Mouse (Mus musculus): ENCODE results near the gene Sirt4. TPM values are rescaled to one million over a fixed set of nuclear protein-coding genes. Genes with fewer than 3 reads are reported as not detected.
"Not testable (repeated sequence)": the region's sequence is repeated elsewhere in the genome, so short reads cannot be mapped to it uniquely, and the experiment has no call there.

Gene Sirt4
- polyA plus RNA-seq, 1 experiment from 2014 or later: 14.7 TPM

GRCm38 (mm10) chr5:115505617-115506016, 21.1 kb upstream of the Sirt4 start:
- 77% methylated on average over 4 of the region's 4 CpGs for WGBS
- not testable (repeated sequence) for ATAC-seq (ENCODE audit: insufficient number of reproducible peaks, low FRiP score); H3K36me3 ChIP-seq; H3K4me2 ChIP-seq; H3K27ac ChIP-seq (ENCODE audit: poor library complexity, severe bottlenecking); H3K4me3 ChIP-seq; H3K27me3 ChIP-seq (replicated peaks); H3K9me3 ChIP-seq (replicated peaks); H3K9ac ChIP-seq
- H3K4me1 ChIP-seq (replicated peaks): peaks cover 36% of the 10 kb centered on the region

GRCm38 (mm10) chr5:115503035-115503434, 18.5 kb upstream of the Sirt4 start:
- WGBS: 54% methylated on average over 12 of the region's 12 CpGs
- no peak overlapping the region for H3K4me3 ChIP-seq
- no peaks in the 10 kb centered on the region for H3K27me3 ChIP-seq (replicated peaks)
- ATAC-seq (ENCODE audit: insufficient number of reproducible peaks, low FRiP score): no peak
- H3K4me2 ChIP-seq: no peak overlapping the region
- H3K27ac ChIP-seq (ENCODE audit: poor library complexity, severe bottlenecking): no peak overlapping the region
- H3K9ac ChIP-seq: no peak overlapping the region
- no peaks in the 10 kb centered on the region for H3K9me3 ChIP-seq (replicated peaks)
- peaks cover 10% of the 10 kb centered on the region for H3K4me1 ChIP-seq (replicated peaks)
- no peaks in the 10 kb centered on the region for H3K36me3 ChIP-seq

- 78% methylated on average over 12 of the region's 12 CpGs for WGBS
- no peak for ATAC-seq (ENCODE audit: insufficient number of reproducible peaks, low FRiP score)
- no peaks in the 10 kb centered on the region for H3K27me3 ChIP-seq (replicated peaks)
- no peak overlapping the region for H3K4me2 ChIP-seq
- H3K4me1 ChIP-seq (replicated peaks): no peaks in the 10 kb centered on the region
- no peaks in the 10 kb centered on the region for H3K9me3 ChIP-seq (replicated peaks)
- no peak overlapping the region for H3K4me3 ChIP-seq
- H3K27ac ChIP-seq (ENCODE audit: poor library complexity, severe bottlenecking): no peak overlapping the region
- H3K36me3 ChIP-seq: no peaks in the 10 kb centered on the region
- no peak overlapping the region for H3K9ac ChIP-seq
Observed at GRCm38 (mm10) chr5:115500383-115500935, 15.9 kb upstream of the Sirt4 start.

- Histone ChIP-seq H3K36me3 (no peaks in the 10 kb centered on the region), H3K4me2 (no peak overlapping the region), H3K27ac (ENCODE audit: poor library complexity, severe bottlenecking) (no peak overlapping the region), H3K27me3 (replicated peaks) (no peaks in the 10 kb centered on the region), H3K4me1 (replicated peaks) (peaks cover 8% of the 10 kb centered on the region), H3K9ac (no peak overlapping the region; the same call in 1 of the 2 replicates), H3K4me3 (no peak overlapping the region), H3K9me3 (replicated peaks) (no peaks in the 10 kb centered on the region)
- WGBS: 57% methylated on average over 9 of the region's 9 CpGs
- ATAC-seq (ENCODE audit: insufficient number of reproducible peaks, low FRiP score): no peak
Observed at GRCm38 (mm10) chr5:115498307-115499240, 14.0 kb upstream of the Sirt4 start.

GRCm38 (mm10) chr5:115497033-115497432, 12.5 kb upstream of the Sirt4 start:
- WGBS: 71% methylated on average over 7 of the region's 7 CpGs
- no peaks in the 10 kb centered on the region for H3K9me3 ChIP-seq (replicated peaks)
- peaks cover 22% of the 10 kb centered on the region for H3K4me1 ChIP-seq (replicated peaks)
- no peaks in the 10 kb centered on the region for H3K27me3 ChIP-seq (replicated peaks)
- H3K4me3 ChIP-seq: no peak overlapping the region
- ATAC-seq (ENCODE audit: insufficient number of reproducible peaks, low FRiP score): no peak
- H3K36me3 ChIP-seq: no peaks in the 10 kb centered on the region
- no peak overlapping the region for H3K27ac ChIP-seq (ENCODE audit: poor library complexity, severe bottlenecking)
- no peak overlapping the region for H3K4me2 ChIP-seq
- H3K9ac ChIP-seq: no peak overlapping the region

GRCm38 (mm10) chr5:115495618-115496017, 11.1 kb upstream of the Sirt4 start:
- not testable (repeated sequence) for ATAC-seq (ENCODE audit: insufficient number of reproducible peaks, low FRiP score); H3K9ac ChIP-seq
- WGBS: 81% methylated on average over 3 of the region's 3 CpGs

GRCm38 (mm10) chr5:115493441-115493840, 8.9 kb upstream of the Sirt4 start:
- no peak overlapping the region for H3K4me2 ChIP-seq

More at GRCm38 (mm10) chr5:115495618-115496017, 11.1 kb upstream of the Sirt4 start:
- H3K27me3 ChIP-seq (replicated peaks); H3K9me3 ChIP-seq (replicated peaks); H3K27ac ChIP-seq (ENCODE audit: poor library complexity, severe bottlenecking); H3K4me2 ChIP-seq; H3K36me3 ChIP-seq; H3K4me3 ChIP-seq: not testable (repeated sequence)
- H3K4me1 ChIP-seq (replicated peaks): peaks cover 32% of the 10 kb centered on the region

GRCm38 (mm10) chr5:115492711-115493335, 8.3 kb upstream of the Sirt4 start:
- Histone ChIP-seq H3K27me3 (replicated peaks) (no peaks in the 10 kb centered on the region), H3K9ac (no peak overlapping the region), H3K9me3 (replicated peaks) (no peaks in the 10 kb centered on the region), H3K27ac (ENCODE audit: poor library complexity, severe bottlenecking) (peak overlapping the region; percentile 81), H3K4me2 (no peak overlapping the region), H3K4me3 (no peak overlapping the region), H3K4me1 (replicated peaks) (peaks cover 38% of the 10 kb centered on the region), H3K36me3 (no peaks in the 10 kb centered on the region)
- WGBS: 62% methylated on average over 6 of the region's 6 CpGs
- no peak for ATAC-seq (ENCODE audit: insufficient number of reproducible peaks, low FRiP score)

More at GRCm38 (mm10) chr5:115493441-115493840, 8.9 kb upstream of the Sirt4 start:
- 40% methylated on average over 5 of the region's 5 CpGs for WGBS
- H3K27ac ChIP-seq (ENCODE audit: poor library complexity, severe bottlenecking): peak overlapping the region; percentile 81
- H3K36me3 ChIP-seq: no peaks in the 10 kb centered on the region
- 0 out of 2 replicates have a peak overlapping the region, but pooled peaks have one; percentile 21 for H3K9ac ChIP-seq
- no peak overlapping the region for H3K4me3 ChIP-seq
- ATAC-seq (ENCODE audit: insufficient number of reproducible peaks, low FRiP score): no peak
- no peaks in the 10 kb centered on the region for H3K27me3 ChIP-seq (replicated peaks)
- no peaks in the 10 kb centered on the region for H3K9me3 ChIP-seq (replicated peaks)
- peaks cover 37% of the 10 kb centered on the region for H3K4me1 ChIP-seq (replicated peaks)

- H3K4me1 ChIP-seq (replicated peaks): peaks cover 38% of the 10 kb centered on the region
- H3K36me3 ChIP-seq: no peaks in the 10 kb centered on the region
- ATAC-seq (ENCODE audit: insufficient number of reproducible peaks, low FRiP score): 0 out of 2 replicates have a peak, but pooled peaks have one; percentile 8
- H3K9me3 ChIP-seq (replicated peaks): no peaks in the 10 kb centered on the region
- WGBS: 2% methylated on average over 28 of the region's 28 CpGs
- H3K4me2 ChIP-seq: peak overlapping the region; percentile 68
- no peaks in the 10 kb centered on the region for H3K27me3 ChIP-seq (replicated peaks)
- H3K4me3 ChIP-seq: peak overlapping the region; percentile 37
- H3K27ac ChIP-seq (ENCODE audit: poor library complexity, severe bottlenecking): peak overlapping the region; percentile 66
- H3K9ac ChIP-seq: peak overlapping the region; percentile 69
Observed at GRCm38 (mm10) chr5:115491771-115492322, 7.3 kb upstream of the Sirt4 start.

GRCm38 (mm10) chr5:115491076-115491475, 6.6 kb upstream of the Sirt4 start:
- Histone ChIP-seq H3K36me3 (no peaks in the 10 kb centered on the region), H3K4me2 (peak overlapping the region; percentile 68), H3K4me1 (replicated peaks) (peaks cover 38% of the 10 kb centered on the region), H3K27me3 (replicated peaks) (no peaks in the 10 kb centered on the region), H3K4me3 (no peak overlapping the region), H3K9ac (no peak overlapping the region), H3K27ac (ENCODE audit: poor library complexity, severe bottlenecking) (no peak overlapping the region), H3K9me3 (replicated peaks) (no peaks in the 10 kb centered on the region)
- no peak for ATAC-seq (ENCODE audit: insufficient number of reproducible peaks, low FRiP score)
- WGBS: 31% methylated on average over 5 of the region's 5 CpGs

- no peak overlapping the region for H3K4me3 ChIP-seq
- no peaks in the 10 kb centered on the region for H3K36me3 ChIP-seq
- H3K4me2 ChIP-seq: peak overlapping the region; percentile 36
- 8% methylated on average over 8 of the region's 8 CpGs for WGBS
- ATAC-seq (ENCODE audit: insufficient number of reproducible peaks, low FRiP score): no peak
- no peaks in the 10 kb centered on the region for H3K27me3 ChIP-seq (replicated peaks)
- no peak overlapping the region for H3K9ac ChIP-seq
- H3K9me3 ChIP-seq (replicated peaks): no peaks in the 10 kb centered on the region
- peaks cover 38% of the 10 kb centered on the region for H3K4me1 ChIP-seq (replicated peaks)
- peak overlapping the region; percentile 63; the same call in 1 of the 2 replicates for H3K27ac ChIP-seq (ENCODE audit: poor library complexity, severe bottlenecking)
Observed at GRCm38 (mm10) chr5:115490638-115491000, 6.1 kb upstream of the Sirt4 start.
